Mouse (Mus musculus) c-Kit-positive CD71-positive TER-119-positive erythroid progenitor cells, embryonic 14.5 days (primary cell): Measurements from ENCODE around the gene Ppm1m.
"Not testable (repeated sequence)": the region's sequence is repeated elsewhere in the genome, so short reads cannot be mapped to it uniquely, and the experiment has no call there.

Source experiments
- DNase-seq: peaks from one replicate; pipeline ENCODE4 v3.0.0-alpha.2; 2013; ENCODE audit warnings: low spot score

Ppm1m gene

GRCm38 (mm10) chr9:106192998-106193397, 6.5 kb downstream of the Ppm1m start:
- no peak for DNase-seq

DNA sequence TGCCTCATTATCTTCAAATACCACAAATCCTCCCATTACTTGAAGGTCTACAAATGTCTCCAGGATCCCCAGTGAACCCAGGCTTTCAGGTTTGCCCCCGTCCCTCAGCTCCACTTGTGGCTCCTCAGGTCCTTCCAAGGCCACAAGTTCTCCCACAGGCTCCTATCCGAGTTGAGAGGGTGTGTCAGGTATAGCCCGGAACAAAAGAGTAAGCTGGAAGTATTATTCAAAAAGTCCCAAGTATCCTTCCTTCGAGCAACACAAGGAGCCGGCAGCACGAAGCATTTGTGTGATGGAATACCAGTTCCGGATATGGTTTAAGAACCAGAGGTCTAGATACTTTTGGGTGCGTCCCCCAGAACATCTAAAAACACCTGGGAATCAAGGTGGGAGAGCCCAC, 7.5 kb downstream of the Ppm1m start:
- DNase-seq = no peak

DNA sequence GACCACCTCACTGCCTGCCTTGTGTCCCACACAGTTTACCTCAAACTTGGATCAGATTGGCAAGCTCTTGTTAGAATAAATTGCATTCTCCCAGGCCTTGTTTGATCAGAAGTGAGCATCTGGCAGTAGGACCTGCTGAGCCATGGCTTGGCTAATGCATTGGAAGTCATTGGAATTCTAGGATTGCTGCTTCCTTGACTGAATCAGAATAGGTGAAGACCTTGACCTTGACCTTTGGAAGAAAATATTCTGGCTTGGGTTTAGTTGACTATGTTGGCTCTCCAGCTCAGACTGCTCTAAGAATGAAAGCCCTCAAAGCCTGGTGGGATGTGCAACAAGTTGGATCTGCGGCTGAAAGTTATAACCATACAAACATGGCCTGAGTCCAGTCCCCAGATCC, 8.2 kb downstream of the Ppm1m start:
- DNase-seq = no peak

- no peak for DNase-seq
These were observed 15.6 kb downstream of the Ppm1m start for GRCm38 (mm10) chr9:106183996-106184395.

- DNase-seq = no peak
These were observed 17.4 kb downstream of the Ppm1m start for GRCm38 (mm10) chr9:106182146-106182545.

DNA sequence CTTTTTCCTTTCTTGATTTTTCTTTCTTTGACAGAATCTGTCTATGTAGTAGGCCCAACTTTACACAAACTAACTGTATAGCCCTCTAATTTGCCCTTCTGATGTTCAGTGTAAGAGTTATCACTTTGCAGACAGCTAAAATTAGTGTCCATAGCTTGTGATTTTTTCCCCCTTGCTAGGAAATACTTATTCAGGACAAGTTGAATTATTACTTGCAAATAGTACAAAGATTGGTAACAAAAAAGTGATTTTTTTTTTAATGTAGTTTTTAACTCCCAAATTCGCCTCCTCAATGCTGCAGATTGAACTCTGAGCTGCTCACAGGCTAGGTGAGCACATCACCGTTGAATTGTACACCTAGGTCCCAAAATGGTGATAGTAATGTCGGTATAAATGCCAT, 19.6 kb downstream of the Ppm1m start:
- DNase-seq = no peak

GRCm38 (mm10) chr9:106179454-106179853, 20.1 kb downstream of the Ppm1m start:
- no peak for DNase-seq

DNA sequence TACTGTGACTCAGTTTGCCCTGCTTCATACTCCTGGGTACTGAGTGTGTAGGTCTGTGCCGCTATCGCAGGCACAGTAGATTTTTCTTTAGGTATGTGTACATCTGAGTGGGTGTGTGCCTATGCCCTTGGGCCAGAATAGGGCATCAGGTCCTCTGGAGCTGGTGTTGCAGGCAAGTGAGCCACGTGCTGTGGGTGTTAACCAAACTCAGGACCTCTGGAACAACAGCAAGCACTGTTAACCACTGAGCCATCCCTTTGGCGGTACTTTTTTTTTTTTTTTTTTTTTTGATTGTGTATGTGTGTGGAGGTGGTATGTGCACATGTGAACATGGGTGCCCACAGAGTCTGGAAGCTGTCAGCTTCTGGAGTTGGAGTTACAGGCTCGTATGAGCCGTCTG, 21.7 kb downstream of the Ppm1m start:
- DNase-seq = no peak

- DNase-seq = no peak
These were observed 22.8 kb downstream of the Ppm1m start for GRCm38 (mm10) chr9:106176769-106177168.

DNA sequence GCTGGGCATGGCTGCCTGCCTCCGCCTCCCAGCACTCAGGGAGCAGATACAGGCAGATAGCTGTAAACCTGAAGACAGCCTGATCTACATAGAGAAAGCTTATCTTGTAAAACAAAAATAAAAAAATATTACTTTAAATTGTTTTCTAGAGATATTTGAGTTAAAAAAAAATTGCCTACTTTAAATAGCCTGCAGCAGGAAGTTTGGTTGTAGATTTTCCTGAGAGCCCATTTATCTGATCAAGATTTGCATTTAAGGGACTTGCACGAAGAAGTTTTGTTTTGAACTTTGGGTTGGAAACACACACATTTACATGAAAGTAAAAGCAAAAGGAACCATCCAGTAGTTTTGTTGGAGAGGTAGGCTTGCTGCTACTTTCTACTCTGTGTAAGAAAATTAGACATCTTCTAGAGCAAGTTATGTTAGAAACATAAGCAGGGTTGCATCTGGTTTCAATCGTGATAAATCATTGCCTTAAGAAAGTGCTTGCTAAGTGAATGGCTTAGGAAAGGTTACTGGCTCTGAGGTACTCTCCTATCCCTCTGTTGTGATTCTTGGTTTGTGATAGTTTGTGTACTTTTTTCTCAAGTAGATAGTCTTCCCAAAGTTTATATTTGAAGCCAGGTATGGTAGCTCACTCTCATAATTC, 23.9 kb downstream of the Ppm1m start:
- no peak for DNase-seq

GRCm38 (mm10) chr9:106173363-106173762, 26.2 kb downstream of the Ppm1m start:
- DNase-seq = no peak

DNA sequence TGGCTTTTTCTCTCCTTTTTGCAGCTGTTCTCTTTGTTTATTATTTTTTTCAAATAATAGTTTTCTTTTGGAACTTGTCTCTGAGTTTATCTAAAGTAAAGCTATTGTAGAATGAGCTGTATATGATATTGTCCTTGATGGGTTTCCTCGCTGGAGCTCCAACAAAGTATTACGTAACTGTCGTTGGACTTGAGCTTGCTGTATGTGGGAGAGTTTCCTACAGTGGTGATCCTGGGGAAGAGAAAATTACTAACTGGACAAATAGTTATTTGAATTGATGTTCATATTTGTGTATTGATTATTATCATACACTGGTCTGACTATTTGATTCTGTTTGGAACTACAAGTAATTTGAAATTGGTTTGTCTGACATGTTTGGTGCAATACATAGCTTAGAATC, 27.0 kb downstream of the Ppm1m start:
- no peak for DNase-seq

GRCm38 (mm10) chr9:106171346-106172158, 28.0 kb downstream of the Ppm1m start:
- DNase-seq = peak; percentile 32

GRCm38 (mm10) chr9:106170556-106171345, 28.8 kb downstream of the Ppm1m start, which contains the start of gene Wdr82:
Gene Wdr82, plus strand, starts transcription at chr9:106170928.
- DNase-seq = peak; percentile 92

DNA sequence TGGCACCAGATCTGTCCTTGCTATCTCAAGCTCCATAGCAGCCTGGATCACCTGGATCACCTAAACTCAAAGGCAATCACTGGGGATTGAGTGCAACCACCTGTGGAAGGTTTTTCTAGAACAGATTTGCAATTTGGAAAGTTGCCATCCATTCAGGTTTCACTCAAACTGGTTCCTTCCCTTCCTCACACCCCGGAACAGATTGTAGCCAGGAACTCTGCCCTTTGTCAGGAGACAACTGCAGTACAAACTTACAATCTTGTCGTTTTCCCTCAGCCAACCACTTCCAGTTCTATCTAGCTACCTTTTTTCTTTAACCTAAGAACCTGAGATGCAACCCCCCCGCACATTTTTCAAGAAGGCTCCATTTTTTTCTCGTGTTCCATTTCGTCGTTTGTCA, 29.6 kb downstream of the Ppm1m start:
- no peak for DNase-seq

GRCm38 (mm10) chr9:106169006-106169405, 30.5 kb downstream of the Ppm1m start:
- DNase-seq = not testable (repeated sequence)

- no peak for DNase-seq
These were observed 31.8 kb downstream of the Ppm1m start for GRCm38 (mm10) chr9:106167703-106168102.

DNA sequence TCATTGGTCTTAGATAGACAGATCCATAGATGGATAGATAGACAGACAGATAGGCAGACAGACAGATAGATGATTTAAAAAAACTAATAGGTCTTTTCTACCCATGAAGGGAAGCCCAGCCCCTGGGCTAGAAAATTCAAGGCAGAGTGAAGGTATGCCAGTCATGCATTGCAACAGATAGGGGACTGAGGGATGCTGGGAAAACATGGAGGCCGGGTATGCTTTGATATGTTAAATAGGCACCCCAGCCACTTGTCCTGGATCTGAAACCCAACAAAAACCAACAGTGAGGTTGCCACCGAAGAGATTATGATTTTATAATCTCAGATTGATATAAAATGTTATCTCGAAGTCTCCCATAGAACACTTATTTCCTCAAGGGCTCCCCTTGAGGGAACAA, 32.3 kb downstream of the Ppm1m start:
- DNase-seq = no peak

- no peak for DNase-seq
These were observed 32.8 kb downstream of the Ppm1m start for GRCm38 (mm10) chr9:106166709-106167108.

- no peak for DNase-seq
These were observed 39.1 kb downstream of the Ppm1m start for GRCm38 (mm10) chr9:106160426-106160825.

DNA sequence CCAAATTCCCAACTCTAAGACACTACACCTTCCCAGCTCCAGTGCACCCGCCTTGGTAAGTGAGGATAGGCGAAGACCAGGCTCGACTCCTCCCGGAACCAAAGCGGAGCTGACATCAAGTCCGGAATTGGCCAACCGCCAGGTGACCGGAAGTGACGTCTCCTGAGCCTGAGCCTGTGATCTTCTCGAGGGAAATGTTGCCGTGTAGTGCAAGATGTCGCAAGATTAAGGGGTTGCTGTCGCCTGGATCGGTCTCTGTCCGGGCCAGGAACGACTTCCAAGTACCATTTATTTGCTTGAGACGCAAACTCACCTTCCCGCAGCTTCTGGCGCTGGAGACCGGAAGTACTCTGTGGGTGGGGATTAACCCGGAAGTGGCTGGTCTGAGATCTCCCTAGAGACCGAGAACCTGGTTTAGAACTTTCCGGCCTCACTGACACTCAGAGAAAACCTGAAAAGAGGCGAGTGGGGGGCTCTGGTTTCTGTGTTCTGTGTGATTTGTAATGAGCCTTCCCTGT, 39.7 kb downstream of the Ppm1m start:
- peak; percentile 75 for DNase-seq

DNA sequence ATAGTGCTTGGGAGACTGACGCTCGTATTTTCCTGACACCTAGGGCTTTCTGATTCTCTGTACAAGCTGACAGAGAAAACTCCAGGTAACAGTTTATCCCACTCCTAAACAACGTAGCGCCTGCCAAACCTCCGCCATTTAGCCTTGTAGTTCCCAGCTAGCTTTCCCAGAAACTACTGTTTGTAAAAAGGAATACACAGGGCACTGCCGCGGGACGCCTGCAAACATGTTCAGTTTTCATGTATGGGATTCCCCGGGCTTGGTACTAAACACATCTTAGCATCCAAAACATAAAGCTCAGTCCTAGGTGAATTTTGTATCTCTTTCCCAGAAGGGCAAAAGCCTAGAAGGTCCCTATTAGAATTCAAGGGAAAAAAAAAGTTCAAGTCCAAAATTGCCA, 40.3 kb downstream of the Ppm1m start:
- DNase-seq = no peak
